27 mouse cellular contexts compared by ENCODE assay signal in genomic region chrX:93159105-93159504, GRCm38 (mm10).
DNase-seq lines count a peak whose midpoint lies in the region; ATAC-seq and TF ChIP-seq lines count a peak whose summit lies in the region.
"Had no signal": no experiment of that assay in that cellular context is flagged by ENCODE, and none has a peak within 500 bp of the region (broad histone marks: within the 10 kb centered on the region; RNA-seq: fewer than 3 reads in every experiment).

No protein-coding gene starts in this region.

- H3K36me3 ChIP-seq in kidney, embryonic 16.5 days (ENCODE audit: insufficient read depth, low read length) = no peaks in the 10 kb centered on the region
- no peaks in the 10 kb centered on the region for H3K36me3 ChIP-seq in lung, embryonic 14.5 days (ENCODE audit: insufficient read depth)
- H3K36me3 ChIP-seq in intestine, embryonic 16.5 days (ENCODE audit: control insufficient read depth, insufficient read depth, low read length) = no peaks in the 10 kb centered on the region
- H3K36me3 ChIP-seq: embryonic facial prominence, embryonic 13.5 days; midbrain, embryonic 13.5 days had no signal

- no peak overlapping the region for H3K27ac ChIP-seq in kidney, embryonic 16.5 days (ENCODE audit: low read length)
- no peak overlapping the region for H3K27ac ChIP-seq in lung, embryonic 14.5 days (ENCODE audit: low read depth)
- H3K27ac ChIP-seq in intestine, embryonic 16.5 days (ENCODE audit: low read length) = no peak overlapping the region
- H3K27ac ChIP-seq: embryonic facial prominence, embryonic 13.5 days; hindbrain, postnatal 0 days; left cerebral cortex, adult 2 months; liver, embryonic 14.5 days; midbrain, embryonic 13.5 days had no signal

- no peaks in the 10 kb centered on the region for H3K9me3 ChIP-seq in kidney, embryonic 16.5 days (ENCODE audit: low read length)
- H3K9me3 ChIP-seq in lung, embryonic 14.5 days (ENCODE audit: low read depth, low read length) = no peaks in the 10 kb centered on the region
- H3K9me3 ChIP-seq in intestine, embryonic 16.5 days (ENCODE audit: control insufficient read depth, low read length) = no peaks in the 10 kb centered on the region
- H3K9me3 ChIP-seq: embryonic facial prominence, embryonic 13.5 days; megakaryocyte, embryonic 14.5 days; midbrain, embryonic 13.5 days had no signal

- TF ChIP-seq CTCF in lung, embryonic 14.5 days (IDR thresholded peaks at IDR 0.05; ENCODE audit: low read depth) = no peak

- no peaks in the 10 kb centered on the region for H3K27me3 ChIP-seq in kidney, embryonic 16.5 days (ENCODE audit: insufficient read depth, low read length)
- H3K27me3 ChIP-seq in lung, embryonic 14.5 days (ENCODE audit: insufficient read depth, low read length) = no peaks in the 10 kb centered on the region
- H3K27me3 ChIP-seq in intestine, embryonic 16.5 days (replicated peaks; ENCODE audit: control insufficient read depth, insufficient read depth, low read length) = no peaks in the 10 kb centered on the region
- H3K27me3 ChIP-seq: embryonic facial prominence, embryonic 13.5 days; megakaryocyte, embryonic 14.5 days; midbrain, embryonic 13.5 days had no signal

- H3K4me3 ChIP-seq in kidney, embryonic 16.5 days (ENCODE audit: low read length) = no peak overlapping the region
- no peak overlapping the region for H3K4me3 ChIP-seq in lung, embryonic 14.5 days (ENCODE audit: low read depth, low read length)
- no peak overlapping the region for H3K4me3 ChIP-seq in intestine, embryonic 16.5 days (ENCODE audit: low read length)
- H3K4me3 ChIP-seq: embryonic facial prominence, embryonic 13.5 days; erythroblast, embryonic 14.5 days; left cerebral cortex, adult 2 months; megakaryocyte, embryonic 14.5 days; midbrain, embryonic 13.5 days had no signal

- no peaks in the 10 kb centered on the region for H3K4me1 ChIP-seq in kidney, embryonic 16.5 days (ENCODE audit: insufficient read depth, low read length)
- no peaks in the 10 kb centered on the region for H3K4me1 ChIP-seq in lung, embryonic 14.5 days (ENCODE audit: insufficient read depth)
- no peaks in the 10 kb centered on the region for H3K4me1 ChIP-seq in intestine, embryonic 16.5 days (ENCODE audit: control insufficient read depth, insufficient read depth, low read length)
- H3K4me1 ChIP-seq: embryonic facial prominence, embryonic 13.5 days; megakaryocyte, embryonic 14.5 days; midbrain, embryonic 13.5 days had no signal

- H3K4me2 ChIP-seq in kidney, embryonic 16.5 days (replicated peaks; ENCODE audit: low read depth, low read length) = no peak overlapping the region
- no peak overlapping the region for H3K4me2 ChIP-seq in lung, embryonic 14.5 days
- H3K4me2 ChIP-seq in intestine, embryonic 16.5 days (ENCODE audit: low read depth, low read length) = no peak overlapping the region
- H3K4me2 ChIP-seq: embryonic facial prominence, embryonic 13.5 days; heart, embryonic 11.5 days; midbrain, embryonic 13.5 days had no signal

- no peak overlapping the region for H3K9ac ChIP-seq in kidney, embryonic 16.5 days (replicated peaks; ENCODE audit: low read length)
- H3K9ac ChIP-seq in lung, embryonic 14.5 days = no peak overlapping the region
- H3K9ac ChIP-seq in intestine, embryonic 16.5 days (ENCODE audit: low read depth, low read length) = no peak overlapping the region
- H3K9ac ChIP-seq: embryonic facial prominence, embryonic 13.5 days; liver, embryonic 14.5 days; midbrain, embryonic 13.5 days had no signal

- ATAC-seq in kidney, embryonic 16.5 days (ENCODE audit: low FRiP score, low TSS enrichment) = no peak
- peak; percentile 52; the same call in 1 of the 2 replicates for ATAC-seq in lung, embryonic 14.5 days (ENCODE audit: insufficient read depth)
- ATAC-seq in intestine, embryonic 16.5 days = no peak
- ATAC-seq: activated CD4-positive, CD25-positive, alpha-beta regulatory T cell, adult 4 months; forebrain, embryonic 14.5 days; hindbrain, postnatal 0 days; intestine, postnatal 0 days; midbrain, embryonic 13.5 days had no signal

- DNase-seq in kidney, adult 11 months = peak; percentile 3
- peak; percentile 41 for DNase-seq in lung, embryonic 14.5 days
- DNase-seq in lung, postnatal 4 days = no peak
- peak; percentile 81 for DNase-seq in Muller cell, postnatal 12 days (ENCODE audit: inconsistent ontology term)
- DNase-seq in lung, postnatal 10 days = peak; percentile 2
- DNase-seq in neural tube, embryonic 10.5 days (ENCODE audit: extremely low spot score, low spot score) = no peak
- DNase-seq: adrenal gland, postnatal 25 days; cerebellum, adult 8-10 months; cerebellum, postnatal 36 days; embryo, embryonic 11 days; heart, adult 11 months; retina, postnatal 1 day; right cerebral cortex, postnatal 25 days; thymus, postnatal 36 days had no signal

Comparison
In these comparisons a context has a peak if more than half of its experiments do, and no peak if none do; other contexts are left out.
1. DNase-seq: peak in kidney, adult 11 months (single experiment), lung, embryonic 14.5 days (single experiment), Muller cell, postnatal 12 days (single experiment) and lung, postnatal 10 days (single experiment); none in lung, postnatal 4 days (0 of 2) and neural tube, embryonic 10.5 days (single experiment).